Mouse (Mus musculus) neural tube, embryonic 12.5 days (tissue): ENCODE data around the gene Trio. TPM values are rescaled to one million over a fixed set of nuclear protein-coding genes. Genes with fewer than 3 reads are reported as not detected.

Source experiments
- ATAC-seq: fragments of 200-750 bp; cut with Nextera tagmentation; 2 replicates; pipeline ENCODE4 v1.8.0; 2017; ENCODE audit warnings: low read depth, mild to moderate bottlenecking, moderate TSS enrichment, moderate library complexity; ENCODE audit not compliant: low FRiP score
- H3K27ac ChIP-seq: fragments of 300-500 bp; sonication (generic); 2 replicates; pipeline ENCODE4 v1.5.1; 2016
- H3K27me3 ChIP-seq: fragments of 300-500 bp; sonication (generic); replicated peaks from 2 replicates; pipeline ENCODE4 v1.6.1; 2016; ENCODE audit warnings: mild to moderate bottlenecking
- H3K36me3 ChIP-seq: fragments of 300-500 bp; sonication (generic); 2 replicates; pipeline ENCODE4 v1.6.1; 2016; ENCODE audit warnings: mild to moderate bottlenecking
- H3K4me1 ChIP-seq: fragments of 300-500 bp; sonication (generic); 2 replicates; pipeline ENCODE4 v1.6.1; 2016
- H3K4me2 ChIP-seq: fragments of 300-500 bp; sonication (generic); replicated peaks from 2 replicates; pipeline ENCODE4 v1.6.1; 2016; ENCODE audit warnings: mild to moderate bottlenecking
- H3K4me3 ChIP-seq: fragments of 300-500 bp; sonication (generic); 2 replicates; pipeline ENCODE4 v1.5.1; 2016
- H3K9ac ChIP-seq: fragments of 300-500 bp; sonication (generic); 2 replicates; pipeline ENCODE4 v1.6.1; 2016; ENCODE audit warnings: mild to moderate bottlenecking
- H3K9me3 ChIP-seq: fragments of 300-500 bp; sonication (generic); 2 replicates; pipeline ENCODE4 v1.6.1; 2016; ENCODE audit warnings: mild to moderate bottlenecking
- WGBS: fragments of 180-500 bp; shearing (Covaris S2); methylation state at CpG from one replicate; pipeline ENCODE4 v1.1.7; 2016; 5-methylcytosine and 5-hydroxymethylcytosine counted together
- polyA plus RNA-seq: library from polyadenylated mRNA; unstranded; fragments of >200 nt; fragmentation: Nextera tagmentation; extraction: Ambion mirVana; gene quantifications from 2 replicates; pipeline ENCODE4 v1.2.1, GENCODE M21; 2016

Gene Trio
- polyA plus RNA-seq, 1 experiment from 2014 or later: 38.1 TPM

DNA sequence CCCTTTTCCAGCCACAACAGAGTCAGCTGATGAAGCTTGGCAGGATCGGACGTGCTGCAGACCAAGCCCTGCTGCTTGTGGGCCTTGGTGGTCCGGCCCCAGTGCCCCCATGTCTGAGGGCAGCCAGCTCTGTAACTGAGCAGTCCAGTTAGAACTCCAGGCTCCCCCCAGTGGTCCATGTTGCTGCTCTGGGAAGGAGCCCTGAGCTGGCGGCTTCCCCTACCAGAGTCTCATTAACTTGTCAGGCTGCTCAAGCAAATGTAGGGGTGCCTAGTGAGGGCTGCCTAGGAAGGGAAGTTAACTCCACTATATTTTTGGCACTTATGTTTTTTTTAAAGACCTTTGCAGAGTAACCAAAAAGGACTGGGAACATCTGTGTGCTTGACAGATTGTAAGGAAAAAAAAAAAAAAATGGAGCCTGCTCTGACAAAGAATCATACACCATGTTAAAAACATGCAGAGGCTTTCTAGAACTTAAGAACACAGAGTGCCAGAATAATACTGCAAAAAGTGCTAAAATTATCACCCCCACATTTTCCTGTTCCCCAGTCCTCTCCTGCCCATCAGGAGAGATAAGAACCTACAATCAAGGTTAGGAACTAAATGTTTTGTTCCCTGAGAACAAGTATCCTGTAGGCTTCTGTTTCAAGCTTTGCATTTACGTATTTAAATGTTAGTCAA is 216.9 kb downstream of the Trio start:
- Histone ChIP-seq H3K9me3 (no peaks in the 10 kb centered on the region), H3K4me3 (no peak overlapping the region), H3K4me1 (peaks cover 20% of the 10 kb centered on the region), H3K4me2 (no peak overlapping the region), H3K27me3 (no peaks in the 10 kb centered on the region), H3K36me3 (peaks cover 44% of the 10 kb centered on the region), H3K9ac (no peak overlapping the region), H3K27ac (no peak overlapping the region)
- 58% methylated on average over 5 of the region's 5 CpGs for whole genome bisulfite sequencing
- no peak for ATAC-seq

DNA sequence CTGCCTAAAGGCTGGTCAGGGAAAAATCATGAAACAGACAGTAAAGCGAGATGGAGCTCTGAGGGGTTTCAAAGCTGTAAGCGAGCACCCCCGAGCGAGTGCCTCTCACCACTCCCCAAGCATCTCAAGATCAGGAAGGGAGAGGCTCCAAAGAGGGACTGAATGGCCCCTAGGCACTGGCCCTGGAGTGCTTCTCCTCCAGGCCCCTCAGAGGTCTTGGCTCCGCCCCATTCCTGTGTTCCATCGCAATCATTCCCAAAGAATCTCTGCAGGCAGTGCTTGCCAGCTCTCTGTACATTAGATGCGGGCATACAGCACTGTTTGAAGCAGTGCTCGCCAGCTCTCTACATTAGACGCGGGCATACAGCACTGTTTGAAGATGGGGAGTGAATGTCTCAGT is 219.4 kb downstream of the Trio start:
- H3K27me3 ChIP-seq: no peaks in the 10 kb centered on the region
- 70% methylated on average over 10 of the region's 10 CpGs for WGBS
- no peak for ATAC-seq

DNA sequence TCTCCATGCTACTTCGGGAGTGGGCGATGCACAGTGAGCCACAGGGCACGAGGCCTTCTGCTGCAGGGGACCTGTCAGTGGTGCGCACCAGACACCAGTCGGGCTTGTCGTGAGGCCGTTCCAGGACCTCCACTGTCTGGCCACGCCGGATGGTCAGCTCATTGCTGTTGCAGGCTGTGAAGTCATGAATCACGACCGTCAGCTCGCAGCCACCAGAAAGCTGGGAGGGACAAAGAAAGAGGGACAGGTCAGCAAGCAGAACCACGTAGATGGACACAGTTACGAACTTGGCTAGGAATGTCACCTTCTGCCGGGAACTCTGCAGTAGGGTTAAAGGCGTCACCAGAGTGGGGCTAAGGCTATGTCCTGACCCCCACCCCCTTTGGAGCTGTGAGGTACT is 220.0 kb downstream of the Trio start:
- H3K27me3 ChIP-seq: no peaks in the 10 kb centered on the region
- H3K4me2 ChIP-seq: no peak overlapping the region
- H3K9ac ChIP-seq: no peak overlapping the region
- no peak overlapping the region for H3K4me3 ChIP-seq
- peaks cover 18% of the 10 kb centered on the region for H3K4me1 ChIP-seq
- 78% methylated on average over 16 of the region's 16 CpGs for WGBS
- peaks cover 35% of the 10 kb centered on the region for H3K36me3 ChIP-seq
- no peak for ATAC-seq
- no peak overlapping the region for H3K27ac ChIP-seq
- no peaks in the 10 kb centered on the region for H3K9me3 ChIP-seq

More for the DNA sequence above, 219.4 kb downstream of the Trio start:
- Histone ChIP-seq H3K4me3 (no peak overlapping the region), H3K4me2 (no peak overlapping the region), H3K4me1 (peaks cover 23% of the 10 kb centered on the region), H3K27ac (no peak overlapping the region), H3K9ac (no peak overlapping the region), H3K9me3 (no peaks in the 10 kb centered on the region), H3K36me3 (peaks cover 34% of the 10 kb centered on the region)

DNA sequence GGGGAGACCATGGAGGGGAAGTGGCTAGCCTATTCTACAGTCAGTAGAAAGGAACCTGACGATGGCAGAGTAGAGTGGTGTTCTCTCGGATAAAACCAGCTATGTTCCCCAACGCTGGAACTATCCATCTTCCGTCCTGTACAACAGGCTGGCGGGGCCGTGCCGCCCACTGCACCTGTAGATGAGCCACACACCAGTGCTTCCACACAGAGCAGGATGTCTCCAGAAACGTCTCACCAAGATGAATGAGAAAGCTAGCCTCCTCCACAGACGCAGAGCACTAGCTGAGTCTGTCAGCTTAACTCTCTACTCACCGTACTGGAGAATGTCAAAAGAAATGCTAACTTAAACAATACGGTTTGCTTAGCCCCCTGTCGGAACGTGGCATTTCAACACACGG is 221.2 kb downstream of the Trio start:
- Histone ChIP-seq H3K9ac (no peak overlapping the region), H3K27ac (no peak overlapping the region), H3K4me3 (no peak overlapping the region), H3K9me3 (no peaks in the 10 kb centered on the region), H3K4me1 (peaks cover 17% of the 10 kb centered on the region), H3K36me3 (peaks cover 38% of the 10 kb centered on the region), H3K27me3 (no peaks in the 10 kb centered on the region), H3K4me2 (no peak overlapping the region)
- 82% methylated on average over 14 of the region's 14 CpGs for WGBS
- ATAC-seq: no peak

GRCm38 (mm10) chr15:27803568-27804345 is 221.9 kb downstream of the Trio start:
- Histone ChIP-seq H3K9ac (no peak overlapping the region), H3K27me3 (no peaks in the 10 kb centered on the region), H3K36me3 (peaks cover 38% of the 10 kb centered on the region), H3K4me3 (no peak overlapping the region), H3K27ac (no peak overlapping the region), H3K4me2 (no peak overlapping the region), H3K4me1 (peaks cover 17% of the 10 kb centered on the region), H3K9me3 (no peaks in the 10 kb centered on the region)
- ATAC-seq: no peak
- WGBS: 76% methylated on average over 18 of the region's 18 CpGs

DNA sequence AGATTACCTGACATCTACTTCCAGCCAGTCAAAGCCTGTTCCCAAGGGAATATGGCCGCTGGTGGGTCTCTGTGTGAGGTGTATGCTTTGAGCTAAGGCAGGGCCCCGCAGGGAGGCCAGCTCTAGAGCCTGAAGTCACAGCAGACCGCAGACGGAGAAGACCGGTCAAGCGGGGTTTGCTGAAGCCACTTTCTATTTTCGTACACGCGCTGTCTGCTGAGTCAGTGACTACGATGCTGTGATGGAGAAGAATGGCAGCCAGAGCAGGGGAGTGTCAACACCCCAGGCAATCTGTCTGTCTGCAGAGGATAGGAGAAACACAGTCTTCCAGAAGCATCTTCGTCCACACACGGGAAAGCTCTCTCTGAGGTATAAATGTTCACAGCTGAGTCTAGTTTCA is 223.4 kb downstream of the Trio start:
- WGBS: 85% methylated on average over 12 of the region's 12 CpGs
- H3K9ac ChIP-seq: no peak overlapping the region
- H3K4me1 ChIP-seq: peaks cover 17% of the 10 kb centered on the region
- H3K9me3 ChIP-seq: no peaks in the 10 kb centered on the region
- no peak overlapping the region for H3K4me3 ChIP-seq
- ATAC-seq: no peak
- H3K36me3 ChIP-seq: peaks cover 45% of the 10 kb centered on the region
- no peak overlapping the region for H3K27ac ChIP-seq
- no peaks in the 10 kb centered on the region for H3K27me3 ChIP-seq
- H3K4me2 ChIP-seq: no peak overlapping the region

DNA sequence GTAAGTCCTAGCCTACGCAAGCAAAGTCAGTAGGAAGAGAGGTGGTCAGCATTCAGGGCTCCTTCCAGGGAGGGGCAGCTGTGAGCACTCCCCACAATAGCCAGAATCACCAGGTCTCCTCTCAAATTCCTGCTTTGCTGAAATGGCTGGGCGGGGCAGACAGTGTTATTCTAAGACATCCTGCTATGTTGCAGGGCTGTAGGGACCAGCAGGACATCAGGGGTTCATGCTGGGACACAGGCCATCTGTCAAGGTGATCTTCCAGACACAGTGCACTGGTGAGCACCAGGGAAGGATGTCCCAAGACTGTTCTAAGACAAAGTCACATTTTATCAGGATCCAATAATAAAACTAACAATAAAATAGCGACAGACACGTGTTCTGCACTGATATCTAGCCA is 224.5 kb downstream of the Trio start:
- Histone ChIP-seq H3K36me3 (peaks cover 51% of the 10 kb centered on the region), H3K9me3 (no peaks in the 10 kb centered on the region), H3K27ac (no peak overlapping the region), H3K27me3 (no peaks in the 10 kb centered on the region), H3K4me3 (no peak overlapping the region), H3K4me1 (peaks cover 9% of the 10 kb centered on the region), H3K4me2 (no peak overlapping the region), H3K9ac (no peak overlapping the region)
- WGBS: 45% methylated on average over 4 of the region's 4 CpGs
- no peak for ATAC-seq

DNA sequence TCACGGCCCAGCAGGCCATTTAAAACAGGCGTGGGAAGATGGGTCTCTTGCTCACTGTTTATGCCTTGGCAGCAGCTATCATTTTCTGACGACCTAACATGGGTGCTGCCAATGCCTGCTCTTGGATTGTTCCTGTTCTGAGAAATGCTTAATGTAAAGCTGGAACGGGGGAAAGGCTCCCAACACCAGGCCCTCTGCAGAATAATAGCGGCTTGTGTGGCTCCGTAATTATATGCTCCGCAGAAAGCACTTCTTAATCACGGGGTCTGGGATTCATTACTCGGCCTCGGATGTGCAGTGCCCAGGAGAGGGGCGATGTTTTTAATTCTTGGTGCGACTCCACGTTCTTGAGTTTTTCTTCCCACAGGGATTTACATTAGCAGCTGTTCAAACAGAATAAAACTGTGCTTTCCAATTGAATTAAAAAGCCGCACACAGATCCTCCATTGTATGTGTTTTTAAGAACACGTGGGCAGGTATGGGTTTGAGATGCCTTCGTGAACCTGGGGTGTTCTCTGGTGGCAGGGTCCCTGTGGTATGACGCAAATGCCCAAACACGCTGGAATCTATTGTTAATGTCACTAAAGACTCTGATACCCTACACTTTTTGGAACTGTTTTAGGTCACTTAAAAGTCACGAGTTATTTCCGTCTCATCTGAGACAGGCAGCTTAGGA is 228.0 kb downstream of the Trio start:
- H3K9ac ChIP-seq: no peak overlapping the region
- H3K4me3 ChIP-seq: no peak overlapping the region
- no peaks in the 10 kb centered on the region for H3K9me3 ChIP-seq
- H3K27me3 ChIP-seq: no peaks in the 10 kb centered on the region
- 76% methylated on average over 20 of the region's 20 CpGs for WGBS
- no peak overlapping the region for H3K4me2 ChIP-seq
- H3K4me1 ChIP-seq: peaks cover 25% of the 10 kb centered on the region
- H3K27ac ChIP-seq: no peak overlapping the region
- no peak for ATAC-seq
- H3K36me3 ChIP-seq: peaks cover 20% of the 10 kb centered on the region; the same call in 1 of the 2 replicates

DNA sequence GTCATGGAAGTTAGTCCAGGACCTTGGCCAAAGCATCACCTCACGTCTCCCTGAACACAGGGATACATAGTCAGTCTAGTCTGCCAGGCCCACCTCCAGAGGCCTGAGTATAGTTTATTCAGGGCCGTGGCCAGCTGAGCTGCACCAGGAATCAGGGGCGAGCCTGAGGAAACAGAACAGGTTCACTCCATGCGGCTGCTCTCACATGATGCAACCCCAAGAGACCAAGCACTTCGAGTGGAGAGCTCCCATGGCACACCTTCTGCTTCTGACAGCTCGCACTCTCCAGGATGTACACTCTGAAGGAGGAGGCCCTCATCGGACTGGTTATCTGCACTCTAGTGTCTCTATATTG is 228.8 kb downstream of the Trio start:
- 79% methylated on average over 7 of the region's 7 CpGs for WGBS
- H3K9ac ChIP-seq: no peak overlapping the region

DNA sequence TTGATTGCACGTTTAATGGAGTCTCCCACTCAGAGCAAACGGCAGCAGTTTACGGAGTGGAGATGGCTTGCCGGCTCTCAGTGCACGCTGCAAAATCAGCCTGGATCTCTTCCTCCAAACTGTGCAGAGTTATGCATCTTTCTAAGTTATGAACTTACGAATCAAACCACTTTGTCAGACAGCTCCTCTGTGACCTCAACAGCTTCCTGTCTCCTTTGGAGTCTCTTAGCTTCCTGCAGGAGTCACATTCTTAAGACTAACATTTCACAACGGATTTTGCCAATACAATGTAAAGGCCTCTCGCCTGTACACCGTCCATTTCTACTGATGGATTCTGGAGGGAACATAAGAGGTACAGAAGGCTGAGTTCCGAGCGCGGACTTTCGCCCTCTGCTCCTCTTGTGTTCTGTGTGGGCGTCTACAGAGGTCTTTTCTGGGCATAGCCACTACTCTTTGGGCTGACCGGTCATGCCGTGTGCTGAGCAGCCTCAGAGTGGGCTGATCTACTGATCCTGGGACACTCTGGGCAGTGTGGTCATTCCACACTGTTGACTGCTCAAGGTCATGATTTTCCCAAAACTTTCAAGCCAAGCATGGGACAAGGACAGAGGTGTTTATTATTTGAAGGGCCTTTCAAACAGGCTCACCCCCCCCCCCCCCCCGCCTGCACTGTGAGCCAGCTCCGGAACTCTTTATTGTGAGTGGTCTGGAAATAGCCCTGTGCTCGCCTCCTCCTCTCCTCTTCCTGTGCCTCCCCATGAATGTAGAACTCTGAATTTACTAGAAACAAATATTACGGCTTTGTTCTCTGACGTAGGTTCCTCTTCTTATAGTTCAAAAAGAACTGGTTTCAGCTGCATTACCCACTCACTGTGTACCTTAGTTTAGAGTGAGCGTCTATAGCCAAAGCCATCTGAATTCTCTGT is 229.4 kb downstream of the Trio start:
- no peak for ATAC-seq
- Histone ChIP-seq H3K27ac (no peak overlapping the region), H3K4me1 (peaks cover 29% of the 10 kb centered on the region), H3K9me3 (no peaks in the 10 kb centered on the region), H3K4me2 (no peak overlapping the region), H3K4me3 (no peak overlapping the region), H3K9ac (no peak overlapping the region), H3K36me3 (peaks cover 17% of the 10 kb centered on the region; the same call in 1 of the 2 replicates), H3K27me3 (no peaks in the 10 kb centered on the region)
- 87% methylated on average over 22 of the region's 22 CpGs for WGBS

More for the DNA sequence above, 228.8 kb downstream of the Trio start:
- Histone ChIP-seq H3K27me3 (no peaks in the 10 kb centered on the region), H3K36me3 (peaks cover 17% of the 10 kb centered on the region; the same call in 1 of the 2 replicates), H3K4me1 (peaks cover 32% of the 10 kb centered on the region), H3K4me3 (no peak overlapping the region), H3K9me3 (no peaks in the 10 kb centered on the region), H3K4me2 (no peak overlapping the region), H3K27ac (no peak overlapping the region)
- ATAC-seq: no peak

DNA sequence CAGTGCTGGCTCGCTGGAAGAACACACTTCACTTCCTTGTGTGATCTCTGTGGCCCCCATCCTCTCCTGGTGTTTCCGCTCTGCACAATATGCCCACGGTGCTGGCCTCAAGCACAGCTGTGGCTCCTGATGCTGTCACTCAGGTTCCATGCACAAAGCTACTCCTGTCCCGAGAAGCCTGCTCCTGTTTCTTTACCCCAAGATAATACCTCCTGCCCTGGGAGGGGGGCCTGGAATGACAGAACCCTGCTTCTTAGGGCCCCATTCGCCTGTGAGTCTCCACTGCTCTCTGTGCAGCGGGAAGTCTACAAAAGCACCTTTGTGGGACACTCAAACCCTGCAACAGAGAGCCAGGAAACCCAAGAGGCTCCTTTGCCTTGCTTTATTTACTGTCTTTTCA is 232.4 kb downstream of the Trio start:
- no peak overlapping the region for H3K4me2 ChIP-seq
- H3K27me3 ChIP-seq: no peaks in the 10 kb centered on the region
- no peak for ATAC-seq
- peaks cover 12% of the 10 kb centered on the region; the same call in 1 of the 2 replicates for H3K36me3 ChIP-seq
- H3K9ac ChIP-seq: no peak overlapping the region
- peaks cover 44% of the 10 kb centered on the region for H3K4me1 ChIP-seq
- WGBS: 57% methylated on average over 6 of the region's 6 CpGs
- no peak overlapping the region for H3K27ac ChIP-seq
- no peaks in the 10 kb centered on the region for H3K9me3 ChIP-seq
- no peak overlapping the region for H3K4me3 ChIP-seq
